8 mouse cellular contexts compared by ENCODE assay signal in genomic region chr7:28104670-28105069, GRCm38 (mm10). TPM values are rescaled to one million over a fixed set of nuclear protein-coding genes. Genes with fewer than 3 reads are reported as not detected.
DNase-seq lines count a peak whose midpoint lies in the region; ATAC-seq and TF ChIP-seq lines count a peak whose summit lies in the region.

No protein-coding gene starts in this region.

- no peak for ATAC-seq in heart, embryonic 15.5 days (replicated peaks; ENCODE audit: insufficient number of reproducible peaks, insufficient read depth, low FRiP score, low read depth)
- peak; percentile 67; the same call in 1 of the 2 replicates for ATAC-seq in midbrain, embryonic 13.5 days
- no peak for ATAC-seq in granulocyte monocyte progenitor cell, adult 5-6 weeks (replicated peaks; ENCODE audit: poor library complexity, severe bottlenecking)

- no peak overlapping the region for H3K27ac ChIP-seq in heart, embryonic 15.5 days
- no peak overlapping the region for H3K27ac ChIP-seq in midbrain, embryonic 13.5 days

- peak overlapping the region; percentile 52 for H3K4me2 ChIP-seq in heart, embryonic 15.5 days
- H3K4me2 ChIP-seq in midbrain, embryonic 13.5 days (replicated peaks), result peak overlapping the region; percentile 47

- peaks cover 30% of the 10 kb centered on the region for H3K27me3 ChIP-seq in E14TG2a.4 (ENCODE audit: insufficient read depth, low read length)
- H3K27me3 ChIP-seq in heart, embryonic 15.5 days, result peaks cover 19% of the 10 kb centered on the region
- peaks cover 3% of the 10 kb centered on the region; the same call in 1 of the 2 replicates for H3K27me3 ChIP-seq in midbrain, embryonic 13.5 days

- H3K4me3 ChIP-seq in E14TG2a.4 (replicated peaks; ENCODE audit: low read length), result peak overlapping the region; percentile 67
- H3K4me3 ChIP-seq in heart, embryonic 15.5 days, result peak overlapping the region; percentile 26
- H3K4me3 ChIP-seq in midbrain, embryonic 13.5 days (replicated peaks), result peak overlapping the region; percentile 18; the same call in 1 of the 2 replicates

- 8% methylated on average over 23 of the region's 23 CpGs for WGBS in heart, embryonic 15.5 days
- 6% methylated on average over 23 of the region's 23 CpGs for WGBS in midbrain, embryonic 13.5 days

- peaks cover 11% of the 10 kb centered on the region for H3K4me1 ChIP-seq in E14TG2a.4 (replicated peaks; ENCODE audit: low read depth, low read length)
- H3K4me1 ChIP-seq in heart, embryonic 15.5 days (replicated peaks), result 0 out of 2 replicates have a peak, but pooled peaks cover 3% of the 10 kb centered on the region
- H3K4me1 ChIP-seq in midbrain, embryonic 13.5 days (replicated peaks), result peaks cover 4% of the 10 kb centered on the region; the same call in 1 of the 2 replicates

- DNase-seq in ZHBTc4 (ENCODE audit: low read depth, low spot score), result peak; percentile 82
- DNase-seq in kidney, postnatal 25 days, result peak; percentile 67 to 78
- no peak for DNase-seq in frontal cortex, postnatal 14 days (ENCODE audit: low spot score in 2 of 2)
- DNase-seq in layer of hippocampus, adult 18-20 months (ENCODE audit: low spot score in 2 of 2), result no peak

- no peaks in the 10 kb centered on the region for H3K9me3 ChIP-seq in E14TG2a.4 (ENCODE audit: low read length)
- H3K9me3 ChIP-seq in heart, embryonic 15.5 days (replicated peaks), result no peaks in the 10 kb centered on the region
- H3K9me3 ChIP-seq in midbrain, embryonic 13.5 days, result 0 out of 2 replicates have a peak, but pooled peaks cover under 1% of the 10 kb centered on the region

- TF ChIP-seq CTCF in E14TG2a.4 (conservative IDR thresholded peaks at IDR 0.05; ENCODE audit: low read length), result 0 out of 2 replicates have a peak, but pooled peaks have one; percentile 6

- H3K36me3 ChIP-seq in E14TG2a.4 (ENCODE audit: insufficient read depth, low read length), result no peaks in the 10 kb centered on the region
- H3K36me3 ChIP-seq in heart, embryonic 15.5 days, result no peaks in the 10 kb centered on the region
- H3K36me3 ChIP-seq in midbrain, embryonic 13.5 days, result no peaks in the 10 kb centered on the region

- H3K9ac ChIP-seq in heart, embryonic 15.5 days, result no peak overlapping the region
- H3K9ac ChIP-seq in midbrain, embryonic 13.5 days (replicated peaks), result 0 out of 2 replicates have a peak overlapping the region, but pooled peaks have one; percentile 24

RNA-seq across cellular contexts. Expression of gene 9530053A07Rik, which starts 24.6 kb away (rescaled TPM):
- 0.03 and 0.10 TPM in 2 replicates for polyA plus RNA-seq in heart, embryonic 15.5 days (2015; fragmentation: Nextera tagmentation; extraction: Ambion mirVana)
- polyA plus RNA-seq in midbrain, embryonic 13.5 days (2015; fragmentation: Nextera tagmentation; extraction: Ambion mirVana), result 0.05 TPM in 2 replicates
- under 1 TPM in 1 of 2 experiments, not detected in 1; 0.05 TPM for total RNA-seq in layer of hippocampus, adult 18-20 months (2021)
- not detected in 2 replicates for total RNA-seq in granulocyte monocyte progenitor cell, adult 5-6 weeks (2014; fragmentation: Nextera tagmentation)
- total RNA-seq in granulocyte monocyte progenitor cell, adult 5-6 weeks (2017), result not detected in 2 replicates

RNA-seq across cellular contexts. Expression of gene Fcgbp, which starts 33.6 kb away (rescaled TPM):
- polyA plus RNA-seq in heart, embryonic 15.5 days (2015; fragmentation: Nextera tagmentation; extraction: Ambion mirVana), result 0.06 and 0.55 TPM in 2 replicates
- polyA plus RNA-seq in midbrain, embryonic 13.5 days (2015; fragmentation: Nextera tagmentation; extraction: Ambion mirVana), result 0.24 TPM in 1 of 2 replicates, not detected in the other
- total RNA-seq in layer of hippocampus, adult 18-20 months (2021), result 1 to 10 TPM; 1.1 to 1.6 TPM
- total RNA-seq in granulocyte monocyte progenitor cell, adult 5-6 weeks (2014; fragmentation: Nextera tagmentation), result not detected in 2 replicates
- total RNA-seq in granulocyte monocyte progenitor cell, adult 5-6 weeks (2017), result not detected in 2 replicates

RNA-seq across cellular contexts. Expression of gene Psmc4, which starts 54.8 kb away (rescaled TPM):
- 195 and 209 TPM in 2 replicates for polyA plus RNA-seq in heart, embryonic 15.5 days (2015; fragmentation: Nextera tagmentation; extraction: Ambion mirVana)
- polyA plus RNA-seq in midbrain, embryonic 13.5 days (2015; fragmentation: Nextera tagmentation; extraction: Ambion mirVana), result 335 and 342 TPM in 2 replicates
- 100 to 1,000 TPM; 124 to 127 TPM for total RNA-seq in layer of hippocampus, adult 18-20 months (2021)
- total RNA-seq in granulocyte monocyte progenitor cell, adult 5-6 weeks (2014; fragmentation: Nextera tagmentation), result 151 and 161 TPM in 2 replicates
- total RNA-seq in granulocyte monocyte progenitor cell, adult 5-6 weeks (2017), result 165 and 198 TPM in 2 replicates

Comparison
In these comparisons a context has a peak if more than half of its experiments do, and no peak if none do; other contexts are left out.
1. DNase-seq: peak in ZHBTc4 (single experiment) and kidney, postnatal 25 days (2 of 2); none in frontal cortex, postnatal 14 days (0 of 2) and layer of hippocampus, adult 18-20 months (0 of 2).
2. Peak in every context shown above with its lines, with median percentiles within 50 percentile points of each other: H3K4me3 ChIP-seq.